Mouse (Mus musculus): ENCODE results near the gene Cnn1. TPM values are rescaled to one million over a fixed set of nuclear protein-coding genes. Genes with fewer than 3 reads are reported as not detected.
A peak's percentile ranks its signal among the peaks of the same experiment; 100 is the strongest.
"Not testable (repeated sequence)": the region's sequence is repeated elsewhere in the genome, so short reads cannot be mapped to it uniquely, and the experiment has no call there.

Cnn1 gene
- total RNA-seq, 4 experiments from 2014 or later: 3.4 to 8.7 (median 6.1) TPM

DNA sequence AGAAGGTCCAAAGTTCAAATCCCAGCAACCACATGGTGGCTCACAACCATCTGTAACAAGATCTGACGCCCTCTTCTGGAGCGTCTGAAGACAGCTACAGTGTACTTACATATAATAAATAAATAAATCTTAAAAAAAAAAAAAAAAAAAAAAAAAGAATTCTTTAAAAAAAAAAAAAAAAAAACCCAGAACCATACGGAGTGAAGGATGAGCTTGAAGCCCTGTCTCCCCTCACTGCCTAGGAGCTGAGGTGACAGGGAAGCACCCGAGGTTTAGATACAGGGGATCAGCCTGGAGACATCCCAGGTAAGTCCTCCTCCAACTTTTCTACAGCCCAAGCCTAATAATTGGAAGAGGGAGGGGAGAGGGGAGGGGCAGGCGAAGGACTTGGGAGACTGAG is 23.2 kb upstream of the Cnn1 start:
- DNase-seq (ENCODE audit: low spot score): not testable (repeated sequence)

DNA sequence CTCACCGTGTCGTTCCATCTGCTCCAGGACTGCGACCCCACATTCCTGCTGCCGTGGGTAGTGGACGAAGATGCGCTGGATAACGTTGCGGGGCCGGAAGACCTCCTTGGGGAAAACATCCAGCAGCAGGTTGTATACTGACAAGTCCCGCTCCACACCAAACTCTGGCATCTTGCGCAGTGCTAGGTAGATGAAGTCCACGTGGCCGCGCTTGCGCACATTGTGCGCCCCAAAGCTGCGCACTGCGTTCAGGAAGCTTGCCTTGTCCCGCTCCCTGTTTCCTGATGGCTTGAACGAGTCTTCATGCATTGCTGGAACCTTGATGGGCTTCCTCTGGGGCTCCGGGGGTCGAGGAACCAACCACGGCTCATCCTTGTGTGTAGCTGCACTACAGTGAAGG is 22.8 kb upstream of the Cnn1 start:
- no peak for DNase-seq (ENCODE audit: low spot score)

- no peak for DNase-seq (ENCODE audit: low spot score)
Observed at GRCm38 (mm10) chr9:22084667-22085021, 14.4 kb upstream of the Cnn1 start.

DNA sequence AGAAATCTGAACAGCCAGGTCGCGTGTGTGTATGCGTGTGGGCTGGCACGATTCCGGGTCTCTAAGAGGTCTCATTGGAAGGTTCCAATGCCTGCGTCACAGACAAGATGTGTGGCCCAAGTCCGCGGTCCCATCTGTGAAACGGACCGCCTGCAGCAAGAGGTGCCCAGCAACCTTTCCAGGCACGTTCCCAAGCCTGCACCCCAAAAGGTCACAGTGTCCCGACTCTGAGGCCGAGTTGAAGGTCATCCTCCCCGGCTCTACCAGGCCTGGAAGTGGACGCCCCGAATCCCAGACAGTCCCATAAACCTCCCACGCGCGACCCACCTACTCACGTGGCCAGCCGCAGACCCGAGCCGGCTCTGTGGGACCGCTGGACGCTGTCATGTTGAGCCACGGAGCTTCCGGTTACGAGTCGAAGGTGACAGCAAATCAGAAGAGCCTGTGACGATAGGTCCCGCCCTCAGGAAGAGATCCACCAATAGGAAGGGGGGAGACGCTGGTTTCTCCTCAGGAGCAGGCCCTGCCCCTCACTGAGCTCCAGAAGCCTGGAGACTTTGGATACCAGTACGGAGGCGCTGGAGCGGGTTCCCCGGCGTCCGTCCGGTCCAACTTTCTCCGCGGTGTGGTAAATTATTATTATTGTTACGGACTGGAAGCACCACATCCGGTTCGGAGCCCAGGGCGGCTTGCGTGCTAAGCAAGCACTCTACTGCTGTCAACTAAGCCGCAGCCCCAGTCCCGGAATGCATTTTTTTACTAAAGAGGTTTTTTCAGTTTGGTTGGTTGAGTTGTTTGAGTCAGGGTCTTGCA is 13.8 kb upstream of the Cnn1 start, which contains the start of gene Ecsit:
Gene Ecsit, minus strand, starts transcription at position 417 of the 813 bp plus-strand sequence.
- DNase-seq (ENCODE audit: low spot score): peak; percentile 96

- no peak for DNase-seq (ENCODE audit: low spot score)
Observed at GRCm38 (mm10) chr9:22086012-22086411, 13.0 kb upstream of the Cnn1 start.

DNA sequence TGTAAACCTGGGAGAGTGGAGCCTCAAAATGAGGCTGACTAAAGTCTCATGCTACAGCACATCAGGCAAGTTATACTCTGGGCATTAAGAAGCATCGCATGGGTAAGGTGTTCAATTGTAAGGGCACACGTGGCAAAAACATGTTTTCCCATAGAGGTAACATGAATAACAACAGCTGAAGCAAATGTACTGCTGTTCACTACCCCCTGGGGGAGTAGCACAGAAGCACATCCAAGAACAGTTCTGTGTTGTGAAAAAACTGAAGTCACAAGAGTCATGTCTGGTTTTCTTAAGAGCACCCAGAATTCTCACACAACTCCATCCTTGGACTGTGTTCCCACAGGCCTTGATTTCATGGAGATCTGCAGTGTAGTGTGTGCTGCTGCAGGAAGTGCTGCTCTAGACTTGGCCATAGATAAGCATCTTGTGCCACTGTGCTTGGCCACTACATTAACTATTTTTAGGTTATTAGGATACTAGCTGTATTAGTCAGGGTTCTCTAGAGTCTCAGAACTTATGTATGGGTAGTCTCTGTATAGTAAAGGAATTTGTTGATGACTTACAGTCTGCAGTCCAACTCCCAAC is 11.9 kb upstream of the Cnn1 start:
- DNase-seq (ENCODE audit: low spot score): no peak

- no peak for DNase-seq (ENCODE audit: low spot score)
Observed at GRCm38 (mm10) chr9:22089281-22089680, 9.7 kb upstream of the Cnn1 start.

DNA sequence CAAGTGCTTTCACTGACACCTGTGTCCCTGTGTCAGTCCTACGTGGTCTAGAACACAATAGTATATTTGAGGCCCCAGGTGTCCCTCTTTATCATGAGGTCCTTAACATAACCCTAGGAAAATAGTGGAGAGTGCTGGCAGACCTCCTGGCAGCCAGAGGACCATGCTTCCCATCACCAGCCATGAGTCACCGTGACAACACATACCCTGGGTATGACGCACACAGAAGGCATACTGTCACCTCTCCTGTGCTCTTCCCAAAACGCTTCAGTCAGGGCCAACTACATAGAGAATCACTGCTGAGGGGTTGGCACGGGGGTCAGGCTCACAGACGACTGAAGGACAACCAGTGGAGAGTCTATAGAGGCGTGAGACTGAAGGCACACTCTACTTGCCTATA is 9.0 kb upstream of the Cnn1 start:
- no peak for DNase-seq (ENCODE audit: low spot score)

DNA sequence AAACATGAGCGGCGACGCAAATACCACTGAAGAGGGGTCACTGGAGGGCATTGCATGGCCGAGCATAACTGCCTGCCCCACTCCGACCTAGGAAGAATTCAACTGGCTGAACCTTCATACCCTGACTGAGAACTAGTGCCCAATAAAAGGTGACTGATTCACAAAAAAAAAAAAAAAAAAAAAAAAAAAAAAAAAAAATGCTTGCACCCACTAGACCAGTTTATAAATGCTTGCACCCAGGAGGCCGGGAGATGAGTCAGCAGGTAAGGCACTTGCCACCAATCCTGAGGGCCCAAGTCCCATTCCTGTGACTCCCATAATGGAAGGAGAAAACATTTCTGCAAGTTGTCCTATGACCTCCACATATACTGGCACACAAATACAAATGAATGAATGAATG is 6.3 kb upstream of the Cnn1 start:
- no peak for DNase-seq (ENCODE audit: low spot score)

- peak; percentile 82 for DNase-seq (ENCODE audit: low spot score)
Observed at GRCm38 (mm10) chr9:22095854-22096307, 3.1 kb upstream of the Cnn1 start.

DNA sequence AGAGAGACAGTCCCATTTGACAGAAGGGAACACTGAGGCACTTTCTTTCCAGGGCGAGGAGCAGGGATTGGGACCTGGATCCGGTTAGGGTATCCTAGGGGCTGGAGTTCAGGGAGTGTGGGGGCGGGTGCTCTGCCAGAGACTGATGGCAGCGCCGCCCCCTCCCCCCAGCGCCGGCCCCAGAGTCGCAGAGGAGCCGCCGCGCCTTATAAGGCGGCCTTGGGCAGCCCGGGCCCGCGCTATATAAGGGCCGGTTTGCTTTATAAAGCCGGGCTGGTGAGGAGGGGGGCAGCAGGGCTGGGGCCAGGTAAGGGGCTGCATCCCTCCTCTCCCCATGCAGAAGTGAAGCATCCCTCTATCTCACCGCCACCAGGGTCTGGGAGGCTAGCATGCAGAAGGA is 906 bp downstream of the Cnn1 start:
- DNase-seq (ENCODE audit: low spot score): no peak

DNA sequence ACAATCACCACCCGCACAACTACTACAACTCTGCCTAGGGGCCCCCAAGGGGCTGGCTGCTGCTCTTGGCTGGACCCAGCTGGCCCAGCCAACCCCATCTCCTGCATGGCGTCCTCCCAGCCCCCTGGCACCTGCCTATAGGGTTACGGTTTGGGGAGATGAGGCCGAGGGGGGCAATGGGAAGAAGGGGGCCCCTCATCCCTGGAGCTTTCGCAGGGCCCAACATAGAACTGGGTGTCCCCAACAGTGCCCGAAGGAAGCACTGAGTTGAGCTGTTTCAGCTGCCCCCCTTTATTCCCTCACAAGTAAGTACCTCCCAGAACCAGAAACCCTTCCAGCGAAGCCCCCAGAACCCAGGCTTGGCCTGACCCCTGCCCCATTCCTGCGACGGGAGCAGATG is 9.2 kb downstream of the Cnn1 start:
- no peak for DNase-seq (ENCODE audit: low spot score)

DNA sequence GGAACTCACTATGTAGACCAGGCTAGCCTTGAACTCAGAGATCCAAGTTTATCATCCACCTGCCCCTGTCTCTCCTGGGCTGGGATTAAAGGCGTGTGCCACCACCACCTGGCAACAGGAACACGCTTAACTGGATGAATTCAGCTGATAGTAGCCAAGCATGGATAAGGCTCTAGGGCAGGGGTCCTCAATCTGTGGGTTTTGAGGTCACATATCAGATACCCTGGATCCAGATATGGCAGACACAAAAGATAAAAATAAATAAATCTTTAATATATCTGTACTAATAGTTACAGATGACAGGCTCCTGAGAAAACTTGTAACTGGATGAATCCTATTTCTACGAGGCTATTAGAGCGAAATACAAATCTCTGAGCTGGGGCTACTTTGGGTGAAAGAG is 16.6 kb downstream of the Cnn1 start:
- no peak for DNase-seq (ENCODE audit: low spot score)

- DNase-seq (ENCODE audit: low spot score): no peak
Observed at GRCm38 (mm10) chr9:22116086-22116485, 17.1 kb downstream of the Cnn1 start.

DNA sequence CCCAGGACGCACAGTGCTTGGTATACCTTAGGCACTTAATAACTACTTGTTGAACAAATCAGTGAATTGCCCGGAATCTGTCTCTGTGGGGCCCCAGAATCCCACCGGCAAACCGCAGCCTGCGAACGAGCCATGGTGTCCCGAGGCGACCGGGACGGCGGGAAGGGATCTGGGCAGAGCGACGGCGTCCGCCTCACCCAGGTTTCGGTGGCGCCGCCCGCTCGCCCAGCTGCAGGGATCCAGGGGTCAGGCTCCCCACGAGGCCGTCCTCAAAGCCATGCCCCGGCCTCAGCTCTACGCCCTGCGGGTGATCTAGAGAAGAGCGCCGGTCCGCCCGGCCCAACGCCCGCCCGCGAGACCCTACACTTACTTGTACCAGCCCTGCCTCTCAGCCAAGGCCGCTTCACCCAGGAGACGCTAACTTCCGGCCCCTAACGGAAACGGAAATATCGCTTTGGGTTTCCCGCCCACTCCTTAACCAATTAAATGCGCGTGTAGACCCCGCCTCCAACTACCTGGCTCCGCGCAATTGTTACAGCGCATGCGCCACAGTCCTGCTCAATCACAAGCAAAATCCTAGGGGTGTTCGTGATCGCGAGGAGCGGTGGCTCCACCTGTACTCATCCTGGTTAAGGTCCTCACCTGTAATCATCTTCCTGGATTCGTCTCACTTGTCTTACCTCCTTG is 17.9 kb downstream of the Cnn1 start, which contains the start of gene Elof1:
Gene Elof1, minus strand, starts transcription at position 433 of the 687 bp plus-strand sequence.
- peak; percentile 96 for DNase-seq (ENCODE audit: low spot score)

- DNase-seq (ENCODE audit: low spot score): no peak
Observed at GRCm38 (mm10) chr9:22117754-22118456, 18.9 kb downstream of the Cnn1 start.

GRCm38 (mm10) chr9:22119543-22119942 is 20.5 kb downstream of the Cnn1 start:
- DNase-seq (ENCODE audit: low spot score): no peak

- DNase-seq (ENCODE audit: low spot score): no peak
Observed at GRCm38 (mm10) chr9:22121545-22121944, 22.5 kb downstream of the Cnn1 start.

DNA sequence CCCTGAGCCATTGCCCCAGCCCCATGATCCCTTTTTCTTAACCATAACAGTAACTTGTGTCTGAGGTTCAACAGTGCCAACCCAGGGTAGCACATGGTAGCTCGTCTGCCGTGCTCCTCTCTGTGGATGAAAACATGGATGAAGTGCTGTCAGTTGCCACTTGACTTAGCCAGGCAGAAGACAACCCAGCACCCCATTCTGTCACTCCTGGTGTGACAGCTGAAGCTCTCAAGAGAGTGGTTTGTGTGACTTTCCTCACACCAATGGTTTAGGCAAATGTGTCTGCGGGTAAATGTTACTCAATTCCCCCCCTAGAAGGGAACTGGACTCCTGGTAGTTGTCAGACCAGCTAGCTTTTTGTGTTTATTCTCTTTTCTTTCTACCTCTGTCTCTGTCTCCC is 23.0 kb downstream of the Cnn1 start:
- DNase-seq (ENCODE audit: low spot score): no peak

GRCm38 (mm10) chr9:22123069-22123609 is 24.1 kb downstream of the Cnn1 start:
- no peak for DNase-seq (ENCODE audit: low spot score)

DNA sequence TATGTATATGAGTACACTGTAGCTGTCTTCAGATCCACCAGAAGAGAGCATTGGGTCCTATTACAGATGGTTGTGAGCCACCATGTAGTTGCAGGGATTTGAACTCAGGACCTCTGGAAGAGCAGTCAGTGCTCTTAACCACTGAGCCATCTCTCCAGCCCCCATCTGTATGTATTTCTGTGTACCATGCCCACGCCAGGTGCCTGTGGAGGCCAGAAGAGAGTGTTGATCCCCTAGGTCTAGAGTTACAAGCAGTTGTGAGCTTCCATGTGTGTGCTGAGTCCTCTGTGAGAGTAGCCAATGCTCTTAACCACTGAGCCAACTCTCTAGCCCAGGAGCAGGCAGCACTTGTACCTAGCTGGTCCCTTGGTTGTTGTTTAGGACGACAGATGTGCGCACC is 25.2 kb downstream of the Cnn1 start:
- DNase-seq (ENCODE audit: low spot score): no peak
